Mouse (Mus musculus): ENCODE results near the gene 1600014C23Rik. TPM values are rescaled to one million over a fixed set of nuclear protein-coding genes. Genes with fewer than 3 reads are reported as not detected.

1600014C23Rik gene
- under 1 TPM in 1 of 2 experiments, not detected in 1; 0.50 TPM for total RNA-seq (2021)
- long read RNA-seq, experiment 1 = 0 reads
- long read RNA-seq, experiment 2 = 0 reads

DNA sequence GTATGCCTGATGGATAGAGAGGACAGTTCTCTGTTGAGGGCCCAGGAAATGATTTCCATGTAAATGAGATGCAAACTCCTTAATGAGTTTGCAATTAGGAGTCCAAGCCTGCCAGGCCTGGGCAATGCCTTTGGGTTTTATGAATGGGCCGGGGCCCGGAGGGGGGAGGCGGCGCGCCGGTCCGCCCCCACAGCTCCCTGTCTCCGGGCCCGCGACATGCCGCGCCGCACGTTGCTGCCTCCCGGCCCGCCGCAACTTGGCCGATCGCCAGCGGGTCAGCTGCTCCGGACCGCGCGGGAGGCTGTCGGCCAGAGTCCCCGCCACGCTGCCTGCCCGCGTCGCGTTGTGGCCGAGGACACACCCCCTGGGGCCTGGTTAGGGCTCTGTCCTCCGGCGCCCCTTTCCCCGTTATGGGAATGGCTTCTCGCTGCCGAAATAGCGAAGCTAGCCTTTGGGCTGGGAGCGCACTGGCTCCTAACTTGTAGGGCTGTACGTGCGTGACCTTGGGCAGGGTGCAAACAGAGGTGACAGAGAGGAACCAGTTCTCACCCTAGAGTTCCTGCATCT lies at the start of gene 1600014C23Rik:
Gene 1600014C23Rik (minus strand): TSS at position 110 of the 567 bp plus-strand sequence.
- peak within 1 kb of the TSS; percentile 61 for H3K4me3 ChIP-seq
- DNase-seq = peak; percentile 84
- H3K27ac ChIP-seq = peak within 1 kb of the TSS; percentile 89
- no peak for TF ChIP-seq CTCF (IDR thresholded peaks at IDR 0.05)
- intact Hi-C loops (cut with DNase I) = loop anchor here (1.0 to 2.0 kb wide), 2 partner anchors 83 to 304 kb away; no protein-coding TSS in a partner anchor

DNA sequence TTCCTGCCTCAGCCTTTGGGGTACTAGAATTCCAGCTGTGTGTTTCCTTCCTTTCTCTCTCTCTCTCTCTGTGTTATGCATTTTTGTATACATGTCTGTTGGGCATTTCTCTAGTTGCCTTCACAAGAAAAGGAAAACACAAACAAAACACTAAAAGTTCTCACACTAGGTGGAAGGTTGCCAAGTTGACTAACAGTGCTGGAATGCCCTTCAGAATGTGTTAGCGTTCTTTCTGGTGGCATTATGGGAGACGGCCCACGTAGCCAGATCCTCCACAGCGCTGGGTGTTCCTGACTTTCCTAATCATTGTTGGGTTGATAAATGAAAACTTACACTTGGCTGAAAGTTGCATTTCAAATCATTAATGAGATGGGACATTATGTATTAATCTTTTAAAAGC lies 44.8 kb upstream of the 1600014C23Rik start:
- intact Hi-C loops (cut with DNase I) = no loop called here
- TF ChIP-seq CTCF (IDR thresholded peaks at IDR 0.05) = no peak
- peak; percentile 3 for DNase-seq
- Histone ChIP-seq H3K4me3 (no peak overlapping the region), H3K27ac (no peak overlapping the region)

DNA sequence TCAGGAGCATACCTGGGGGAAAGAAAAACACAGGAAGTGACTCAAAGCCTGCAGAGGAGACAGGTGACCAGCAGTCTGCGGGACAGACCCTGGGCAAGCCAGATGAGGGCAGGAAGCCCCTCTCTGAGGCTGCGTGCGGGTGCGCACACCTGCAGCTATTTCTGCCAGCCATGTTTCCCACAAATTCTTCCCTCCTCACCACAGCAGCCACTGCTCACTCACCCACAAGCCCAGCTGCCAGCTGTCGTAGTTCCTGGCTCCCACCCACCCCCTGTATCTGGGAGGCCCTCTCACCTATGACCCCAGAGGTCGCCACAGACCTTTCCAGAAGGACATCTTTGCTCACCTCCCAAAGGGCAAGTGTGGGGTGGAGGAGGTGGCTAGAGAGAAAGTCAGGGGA lies 43.8 kb upstream of the 1600014C23Rik start:
- peak; percentile 15 for DNase-seq
- H3K27ac ChIP-seq = no peak overlapping the region
- no peak for TF ChIP-seq CTCF (IDR thresholded peaks at IDR 0.05)
- intact Hi-C loops (cut with DNase I) = no loop called here
- H3K4me3 ChIP-seq = no peak overlapping the region

DNA sequence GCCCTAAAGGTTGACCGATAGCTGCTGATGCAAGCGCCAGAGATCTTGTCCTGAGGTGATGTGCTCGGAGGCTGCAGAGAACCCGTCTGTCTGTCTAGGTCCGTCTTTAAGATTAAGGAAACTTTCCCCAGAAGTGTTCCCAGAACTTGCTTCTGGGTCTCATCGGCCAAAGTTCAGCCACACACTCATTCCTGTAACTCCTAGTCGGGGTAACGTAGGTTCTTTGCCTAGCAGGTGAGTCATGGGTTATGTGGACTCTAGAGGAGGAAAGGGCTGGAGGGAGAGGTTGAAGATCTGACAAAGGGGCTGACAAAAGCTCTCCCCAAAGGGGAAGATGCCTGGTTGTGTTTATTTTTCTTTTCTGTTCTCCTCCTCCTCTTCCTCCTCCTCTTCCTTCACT lies 42.5 kb upstream of the 1600014C23Rik start:
- intact Hi-C loops (cut with DNase I) = no loop called here
- H3K27ac ChIP-seq = no peak overlapping the region
- peak; percentile 4 for DNase-seq

DNA sequence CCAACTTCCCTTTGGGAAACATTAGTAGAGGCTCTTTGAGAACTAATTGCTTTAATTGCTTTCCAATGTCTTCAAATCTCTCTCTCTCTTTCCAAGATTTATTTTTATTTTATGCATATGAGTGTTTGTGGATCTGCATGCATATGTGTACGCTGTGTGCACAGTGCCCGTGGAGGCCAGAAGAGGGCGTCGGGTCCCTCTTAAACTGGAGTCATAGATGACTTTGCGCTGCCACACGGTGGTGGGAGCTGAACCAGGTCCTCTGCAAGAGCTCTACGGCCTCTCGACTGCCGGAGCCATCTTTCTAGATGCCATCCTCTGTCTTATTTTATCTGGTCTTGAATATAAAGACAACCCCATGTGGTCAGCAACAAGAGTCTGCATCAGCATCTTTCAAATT lies 41.8 kb upstream of the 1600014C23Rik start:
- intact Hi-C loops (cut with DNase I) = no loop called here
- H3K4me3 ChIP-seq = no peak overlapping the region
- DNase-seq = peak; percentile 27
- H3K27ac ChIP-seq = no peak overlapping the region
- TF ChIP-seq CTCF (IDR thresholded peaks at IDR 0.05) = no peak; the same call in 1 of the 2 replicates

More for the DNA sequence above, 42.5 kb upstream of the 1600014C23Rik start:
- TF ChIP-seq CTCF (IDR thresholded peaks at IDR 0.05) = no peak
- no peak overlapping the region for H3K4me3 ChIP-seq

DNA sequence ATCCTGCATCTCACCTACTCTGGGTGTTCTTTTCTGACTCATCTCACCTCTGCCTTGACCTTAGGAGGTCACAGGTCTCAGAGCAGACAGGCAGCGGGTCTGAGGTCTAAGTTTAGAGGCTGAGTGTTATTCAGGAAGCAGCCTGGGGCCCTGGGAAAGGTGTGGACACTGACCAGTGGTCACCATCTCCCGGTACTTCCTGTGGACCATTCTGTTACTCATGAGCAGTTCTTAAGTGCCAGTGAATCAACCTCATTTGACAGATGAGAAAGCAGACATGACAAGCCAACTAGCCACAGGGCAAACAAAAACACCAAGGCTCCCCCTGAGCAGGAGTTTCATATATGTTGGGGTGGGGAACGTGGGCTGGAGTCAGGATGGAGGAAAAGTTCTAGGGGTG lies 38.9 kb upstream of the 1600014C23Rik start:
- Histone ChIP-seq H3K27ac (no peak overlapping the region), H3K4me3 (no peak overlapping the region)
- intact Hi-C loops (cut with DNase I) = no loop called here
- TF ChIP-seq CTCF (IDR thresholded peaks at IDR 0.05) = no peak
- DNase-seq = peak; percentile 3

DNA sequence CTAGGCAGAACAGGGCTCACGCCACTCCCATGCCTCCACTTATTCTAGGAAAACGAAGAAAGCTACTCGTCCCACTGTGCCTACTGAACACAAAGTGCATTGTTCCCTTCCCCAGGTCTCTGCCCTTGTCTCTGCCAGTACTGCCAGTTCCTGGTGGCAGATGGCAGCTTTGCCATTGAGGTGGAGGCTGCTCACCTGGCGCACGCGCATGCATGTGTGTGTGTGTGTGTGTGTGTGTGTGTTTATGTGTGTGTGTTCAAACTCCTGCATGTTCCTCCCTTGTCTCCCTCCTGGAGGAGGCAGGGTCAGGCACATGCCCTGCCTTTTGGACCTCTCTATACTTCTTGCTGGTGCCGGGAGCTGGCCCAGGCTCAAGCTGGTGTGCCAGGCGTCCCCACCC lies 38.5 kb upstream of the 1600014C23Rik start:
- intact Hi-C loops (cut with DNase I) = no loop called here
- no peak for TF ChIP-seq CTCF (IDR thresholded peaks at IDR 0.05)
- no peak overlapping the region for H3K4me3 ChIP-seq
- no peak overlapping the region for H3K27ac ChIP-seq
- peak; percentile 12 for DNase-seq

DNA sequence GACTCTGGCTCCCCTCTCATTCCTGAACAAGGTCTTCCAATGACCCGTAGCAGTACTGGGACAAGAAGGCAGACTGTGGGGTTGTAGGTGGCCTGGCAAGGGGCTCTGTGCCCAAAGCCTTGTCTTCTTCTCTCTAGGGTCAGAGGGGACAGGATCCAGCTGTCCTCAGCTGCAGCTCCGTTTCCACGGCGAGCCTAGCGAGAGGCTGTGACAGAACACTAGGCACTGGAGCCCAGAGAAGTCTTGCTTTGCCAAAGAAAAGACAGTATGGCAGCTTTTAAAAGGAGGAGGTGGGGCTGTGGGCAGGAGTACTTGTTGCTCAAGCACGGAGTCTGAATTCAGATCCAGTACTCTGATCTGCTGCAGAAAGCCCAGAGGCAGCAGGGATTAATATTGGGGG lies 36.8 kb upstream of the 1600014C23Rik start:
- peak; percentile 33 for DNase-seq
- H3K4me3 ChIP-seq = no peak overlapping the region
- no peak for TF ChIP-seq CTCF (IDR thresholded peaks at IDR 0.05)
- intact Hi-C loops (cut with DNase I) = no loop called here
- H3K27ac ChIP-seq = peak overlapping the region; percentile 25; the same call in 1 of the 2 replicates

DNA sequence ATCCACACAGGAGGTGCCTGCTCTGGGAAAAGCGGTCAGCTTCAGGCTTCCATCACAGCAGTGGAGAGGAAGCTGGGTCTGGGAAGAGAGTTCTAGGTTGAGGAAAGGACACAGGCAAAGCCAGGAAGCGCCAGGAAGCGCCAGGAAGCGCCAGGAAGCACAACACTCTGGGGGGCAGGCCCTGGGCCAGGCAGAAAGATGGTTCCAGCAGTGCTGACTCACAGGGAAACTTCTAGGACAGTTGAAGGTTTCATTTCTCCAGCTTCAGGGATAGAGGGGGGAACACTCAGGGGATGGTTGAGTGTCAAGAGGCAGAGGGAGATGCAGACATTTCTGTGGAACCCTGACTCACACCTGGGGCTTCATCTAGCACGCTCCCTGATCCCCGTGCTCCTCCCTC lies 36.2 kb upstream of the 1600014C23Rik start:
- peak overlapping the region; percentile 25; the same call in 1 of the 2 replicates for H3K27ac ChIP-seq
- intact Hi-C loops (cut with DNase I) = no loop called here
- peak; percentile 76 for DNase-seq
- TF ChIP-seq CTCF (IDR thresholded peaks at IDR 0.05) = no peak
- H3K4me3 ChIP-seq = no peak overlapping the region; the same call in 1 of the 2 replicates

DNA sequence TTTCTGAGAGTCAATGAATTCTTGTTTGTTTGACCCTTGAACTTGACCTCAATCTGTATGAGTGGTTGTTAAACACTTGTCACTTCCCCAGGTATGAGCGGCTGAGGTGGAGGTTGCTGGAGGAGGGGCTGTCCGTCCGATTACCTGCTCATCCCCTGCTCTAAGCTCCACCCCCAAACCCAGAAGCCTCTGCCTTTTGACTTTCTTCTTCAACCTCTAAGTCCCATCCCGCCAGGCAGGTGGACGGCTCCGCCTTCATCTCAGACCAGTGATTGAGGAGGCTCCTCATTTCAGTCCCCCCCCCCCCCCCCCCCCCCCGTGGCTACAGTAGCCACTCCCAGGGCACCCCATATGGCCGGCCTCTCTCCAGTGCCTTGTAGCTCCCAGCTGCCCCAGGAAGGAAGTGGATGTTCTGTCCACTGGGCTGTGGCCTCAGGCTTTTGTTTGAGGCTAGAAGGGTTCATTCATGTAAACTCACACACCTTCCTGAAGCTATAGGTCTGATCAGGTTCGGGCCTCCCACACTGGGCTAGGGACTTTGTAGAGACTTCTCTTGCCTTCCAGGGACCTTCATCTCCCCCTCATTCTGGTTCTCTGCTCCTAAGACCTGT lies 34.0 kb upstream of the 1600014C23Rik start:
- intact Hi-C loops (cut with DNase I) = no loop called here
- DNase-seq = no peak
- TF ChIP-seq CTCF (IDR thresholded peaks at IDR 0.05) = no peak
- Histone ChIP-seq H3K4me3 (no peak overlapping the region), H3K27ac (peak overlapping the region; percentile 62)

DNA sequence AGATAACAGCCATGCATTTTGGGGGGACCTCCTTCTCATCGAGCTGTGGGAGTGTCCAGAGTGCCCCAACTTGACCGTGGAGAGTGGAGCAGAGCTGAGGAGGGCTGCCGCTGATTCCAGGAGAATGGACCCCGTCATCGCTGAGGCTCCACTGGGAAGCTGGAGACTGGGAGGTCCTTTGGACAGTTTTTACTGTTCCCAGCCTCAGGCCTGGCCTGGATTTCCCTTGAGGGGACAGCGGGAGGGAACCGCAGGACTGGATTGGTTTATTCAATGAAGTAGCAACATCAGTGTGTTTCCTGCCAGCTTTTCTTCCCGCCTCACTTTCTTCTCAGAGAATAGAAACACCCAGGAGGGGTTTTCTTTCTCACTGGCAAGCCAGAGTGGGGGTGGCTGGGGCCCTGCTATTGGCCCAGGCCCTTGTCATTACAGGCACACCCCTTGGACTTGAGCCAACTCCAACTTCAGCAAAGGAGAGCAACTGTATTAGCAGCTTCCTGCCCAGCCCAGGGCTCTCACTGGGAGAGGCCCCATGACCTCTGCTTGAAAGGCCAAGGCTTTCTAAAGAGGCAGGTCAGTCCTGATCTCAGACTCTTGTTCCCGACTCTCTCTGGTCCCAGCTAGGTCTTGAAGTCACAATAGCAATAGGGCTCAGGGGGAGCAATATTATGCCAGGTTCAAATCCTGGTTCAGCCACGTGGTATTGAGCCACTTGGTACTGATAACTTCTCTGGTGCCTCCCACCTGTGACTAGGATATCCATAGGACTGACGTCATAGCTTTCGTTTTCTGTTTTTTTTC lies 33.3 kb upstream of the 1600014C23Rik start:
- H3K27ac ChIP-seq = peak overlapping the region; percentile 62
- intact Hi-C loops (cut with DNase I) = no loop called here
- peak; percentile 87 for DNase-seq
- H3K4me3 ChIP-seq = peak overlapping the region; percentile 0; the same call in 1 of the 2 replicates
- no peak for TF ChIP-seq CTCF (IDR thresholded peaks at IDR 0.05)

DNA sequence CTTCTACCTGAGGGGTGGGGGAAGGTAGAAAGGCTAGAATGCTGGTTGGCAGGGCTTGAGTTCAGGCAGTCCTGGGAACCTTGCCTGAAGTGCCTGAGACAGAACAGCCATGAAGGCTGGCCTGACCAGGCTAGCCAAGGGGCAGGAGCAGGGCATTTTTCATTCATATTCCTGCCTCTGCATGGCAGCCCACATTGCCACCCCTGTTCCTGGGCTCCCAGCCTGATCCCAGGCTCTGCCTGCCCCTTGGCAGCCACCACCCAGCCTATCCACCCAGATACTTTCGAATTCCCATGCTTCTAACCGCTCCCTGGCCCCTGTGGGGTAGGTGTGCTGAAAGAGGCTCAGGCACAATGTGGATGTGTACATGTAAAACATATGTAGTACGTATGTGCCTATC lies 32.3 kb upstream of the 1600014C23Rik start:
- Histone ChIP-seq H3K27ac (no peak overlapping the region), H3K4me3 (no peak overlapping the region)
- no peak for TF ChIP-seq CTCF (IDR thresholded peaks at IDR 0.05)
- intact Hi-C loops (cut with DNase I) = no loop called here
- no peak for DNase-seq

DNA sequence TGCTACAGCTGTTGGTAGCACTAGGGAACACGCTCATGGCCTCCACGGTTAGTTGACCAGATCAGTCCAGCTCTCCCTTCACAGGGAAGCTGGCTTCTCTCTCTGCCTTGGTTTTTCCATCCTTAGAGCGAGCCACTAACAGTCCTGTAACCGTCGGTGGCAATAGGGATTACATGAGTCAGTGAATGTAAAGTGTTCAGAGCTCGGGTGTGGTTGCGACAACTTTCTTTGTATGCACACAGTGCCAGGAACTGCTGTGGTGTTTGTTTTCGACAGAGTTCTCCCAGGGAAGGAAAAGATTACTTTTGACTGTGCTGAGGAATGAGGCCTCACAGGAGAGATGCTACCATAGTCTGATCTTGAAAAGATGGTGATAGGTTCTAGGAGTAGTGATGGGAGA lies 29.5 kb upstream of the 1600014C23Rik start:
- no peak overlapping the region for H3K27ac ChIP-seq
- no peak overlapping the region for H3K4me3 ChIP-seq
- DNase-seq = no peak
- no peak for TF ChIP-seq CTCF (IDR thresholded peaks at IDR 0.05)
- intact Hi-C loops (cut with DNase I) = no loop called here
